Mouse (Mus musculus) limb, embryonic 15.5 days (tissue): ENCODE data around the gene H2bfm. TPM values are rescaled to one million over a fixed set of nuclear protein-coding genes. Genes with fewer than 3 reads are reported as not detected.
"Not testable (repeated sequence)": the region's sequence is repeated elsewhere in the genome, so short reads cannot be mapped to it uniquely, and the experiment has no call there.

Experiments
- ATAC-seq: fragments of 200-750 bp; cut with Nextera tagmentation; 2 replicates; pipeline ENCODE4 v1.8.0; 2017; ENCODE audit warnings: low read depth, moderate TSS enrichment; ENCODE audit not compliant: insufficient number of reproducible peaks, low FRiP score, low TSS enrichment
- H3K27ac ChIP-seq: fragments of 300-500 bp; sonication (generic); 2 replicates; pipeline ENCODE4 v1.5.1; 2015; ENCODE audit warnings: moderate library complexity, mild to moderate bottlenecking, inconsistent platforms
- H3K27me3 ChIP-seq: fragments of 300-500 bp; sonication (generic); 2 replicates; pipeline ENCODE4 v1.6.1; 2015; ENCODE audit warnings: inconsistent platforms
- H3K36me3 ChIP-seq: fragments of 300-500 bp; sonication (generic); 2 replicates; pipeline ENCODE4 v1.6.1; 2015; ENCODE audit warnings: inconsistent platforms
- H3K4me1 ChIP-seq: fragments of 300-500 bp; sonication (generic); 2 replicates; pipeline ENCODE4 v1.6.1; 2015; ENCODE audit warnings: inconsistent platforms
- H3K4me2 ChIP-seq: fragments of 300-500 bp; sonication (generic); 2 replicates; pipeline ENCODE4 v1.6.1; 2015; ENCODE audit warnings: mild to moderate bottlenecking, inconsistent platforms
- H3K4me3 ChIP-seq: fragments of 300-500 bp; sonication (generic); 2 replicates; pipeline ENCODE4 v1.5.1; 2015; ENCODE audit warnings: mild to moderate bottlenecking, inconsistent platforms
- H3K9ac ChIP-seq: fragments of 300-500 bp; sonication (generic); 2 replicates; pipeline ENCODE4 v1.6.1; 2015; ENCODE audit warnings: inconsistent platforms
- H3K9me3 ChIP-seq: fragments of 300-500 bp; sonication (generic); 2 replicates; pipeline ENCODE4 v1.6.1; 2016; ENCODE audit warnings: inconsistent platforms
- WGBS: fragments of 180-500 bp; shearing (Covaris S2); methylation state at CpG from one replicate; pipeline ENCODE4 v1.1.7; 2015; 5-methylcytosine and 5-hydroxymethylcytosine counted together
- polyA plus RNA-seq: library from polyadenylated mRNA; unstranded; fragments of >200 nt; fragmentation: Nextera tagmentation; extraction: Ambion mirVana; gene quantifications from 2 replicates; pipeline ENCODE4 v1.2.1, GENCODE M21; 2015

Gene H2bfm
- not detected in 2 replicates for polyA plus RNA-seq

GRCm38 (mm10) chrX:136927031-136927430 is at the start of gene H2bfm:
H2bfm (plus strand) TSS chrX:136927325.
- 89% methylated on average over 14 of the region's 14 CpGs for WGBS
- H3K4me3 ChIP-seq = no peak within 1 kb of the TSS
- H3K4me1 ChIP-seq = no peaks in the 10 kb centered on the region
- no peak within 1 kb of the TSS for H3K4me2 ChIP-seq
- no peak within 1 kb of the TSS for H3K9ac ChIP-seq
- no peak for ATAC-seq
- H3K27me3 ChIP-seq = no peaks in the 10 kb centered on the region
- no peaks in the 10 kb centered on the region for H3K36me3 ChIP-seq
- no peak within 1 kb of the TSS for H3K27ac ChIP-seq
- H3K9me3 ChIP-seq = no peaks in the 10 kb centered on the region

GRCm38 (mm10) chrX:136895757-136896156 is 31.4 kb upstream of the H2bfm start:
- no peak overlapping the region for H3K4me2 ChIP-seq
- WGBS = 63% methylated on average over 2 of the region's 2 CpGs
- H3K36me3 ChIP-seq = no peaks in the 10 kb centered on the region
- H3K4me3 ChIP-seq = no peak overlapping the region
- H3K27ac ChIP-seq = no peak overlapping the region
- ATAC-seq = no peak
- H3K9ac ChIP-seq = no peak overlapping the region
- H3K9me3 ChIP-seq = no peaks in the 10 kb centered on the region
- no peaks in the 10 kb centered on the region for H3K27me3 ChIP-seq
- H3K4me1 ChIP-seq = no peaks in the 10 kb centered on the region

- H3K27me3 ChIP-seq = no peaks in the 10 kb centered on the region
- H3K9me3 ChIP-seq = no peaks in the 10 kb centered on the region
- WGBS = 59% methylated on average over 4 of the region's 4 CpGs
- no peak overlapping the region for H3K27ac ChIP-seq
- H3K4me2 ChIP-seq = no peak overlapping the region
- no peak overlapping the region for H3K9ac ChIP-seq
- H3K4me3 ChIP-seq = no peak overlapping the region
- no peaks in the 10 kb centered on the region for H3K36me3 ChIP-seq
- no peaks in the 10 kb centered on the region for H3K4me1 ChIP-seq
- no peak for ATAC-seq
Measured at GRCm38 (mm10) chrX:136904369-136904768, 22.8 kb upstream of the H2bfm start.

GRCm38 (mm10) chrX:136925863-136926262 is 1.3 kb upstream of the H2bfm start:
- no peak overlapping the region for H3K4me2 ChIP-seq
- ATAC-seq = no peak
- H3K4me3 ChIP-seq = no peak overlapping the region
- no peak overlapping the region for H3K9ac ChIP-seq
- no peak overlapping the region for H3K27ac ChIP-seq
- H3K36me3 ChIP-seq = no peaks in the 10 kb centered on the region
- no peaks in the 10 kb centered on the region for H3K4me1 ChIP-seq
- no peaks in the 10 kb centered on the region for H3K9me3 ChIP-seq
- no peaks in the 10 kb centered on the region for H3K27me3 ChIP-seq

GRCm38 (mm10) chrX:136937985-136938384 is 10.9 kb downstream of the H2bfm start:
- 34% methylated on average over 3 of the region's 3 CpGs for WGBS
- Histone ChIP-seq H3K36me3 (no peaks in the 10 kb centered on the region), H3K9me3 (no peaks in the 10 kb centered on the region), H3K4me1 (no peaks in the 10 kb centered on the region), H3K27me3 (no peaks in the 10 kb centered on the region), H3K4me2 (no peak overlapping the region), H3K27ac (no peak overlapping the region), H3K4me3 (no peak overlapping the region), H3K9ac (no peak overlapping the region)
- no peak for ATAC-seq

- peak; percentile 72; the same call in 1 of the 2 replicates for ATAC-seq
- WGBS = 39% methylated on average over 13 of the region's 13 CpGs
- peak overlapping the region; percentile 41 for H3K4me2 ChIP-seq
- not testable (repeated sequence) for H3K36me3 ChIP-seq, H3K27me3 ChIP-seq, H3K9ac ChIP-seq, H3K9me3 ChIP-seq, H3K27ac ChIP-seq, H3K4me1 ChIP-seq
- peak overlapping the region; percentile 38 for H3K4me3 ChIP-seq
Measured at GRCm38 (mm10) chrX:136957583-136958279, 30.6 kb downstream of the H2bfm start.

- H3K9ac ChIP-seq, H3K9me3 ChIP-seq, H3K4me1 ChIP-seq, H3K36me3 ChIP-seq, ATAC-seq, H3K27ac ChIP-seq, H3K27me3 ChIP-seq: not testable (repeated sequence)
- H3K4me3 ChIP-seq = peak overlapping the region; percentile 38
- 74% methylated on average over 5 of the region's 5 CpGs for WGBS
- H3K4me2 ChIP-seq = peak overlapping the region; percentile 41
Measured at GRCm38 (mm10) chrX:136958300-136958699, 31.2 kb downstream of the H2bfm start.

GRCm38 (mm10) chrX:136959688-136960087 is 32.6 kb downstream of the H2bfm start:
- Histone ChIP-seq H3K4me3 (no peak overlapping the region), H3K9ac (no peak overlapping the region), H3K9me3 (no peaks in the 10 kb centered on the region), H3K4me1 (no peaks in the 10 kb centered on the region), H3K27me3 (no peaks in the 10 kb centered on the region), H3K27ac (no peak overlapping the region), H3K4me2 (no peak overlapping the region), H3K36me3 (no peaks in the 10 kb centered on the region)
- no peak for ATAC-seq
- WGBS = 35% methylated on average over 2 of the region's 2 CpGs

GRCm38 (mm10) chrX:136975397-136975796 is 48.3 kb downstream of the H2bfm start, which contains the start of gene Tmsb15b2:
Tmsb15b2 (minus strand) TSS chrX:136975497.
- not testable (repeated sequence) for H3K27me3 ChIP-seq, ATAC-seq, H3K4me1 ChIP-seq, H3K36me3 ChIP-seq, H3K9me3 ChIP-seq, H3K27ac ChIP-seq
- 85% methylated on average over 6 of the region's 6 CpGs for WGBS
- H3K4me3 ChIP-seq = peak within 1 kb of the TSS; percentile 47
- 0 out of 2 replicates have a peak within 1 kb of the TSS, but pooled peaks have one; percentile 37 for H3K9ac ChIP-seq
- H3K4me2 ChIP-seq = peak within 1 kb of the TSS; percentile 45

- no peak within 1 kb of the TSS for H3K27ac ChIP-seq
- peak within 1 kb of the TSS; percentile 37; the same call in 1 of the 2 replicates for H3K9ac ChIP-seq
- H3K27me3 ChIP-seq = no peaks in the 10 kb centered on the region
- no peaks in the 10 kb centered on the region for H3K4me1 ChIP-seq
- peak; percentile 98 for ATAC-seq
- peak within 1 kb of the TSS; percentile 45 for H3K4me2 ChIP-seq
- H3K4me3 ChIP-seq = peak within 1 kb of the TSS; percentile 47
- 28% methylated on average over 15 of the region's 15 CpGs for WGBS
- H3K36me3 ChIP-seq = no peaks in the 10 kb centered on the region
- H3K9me3 ChIP-seq = no peaks in the 10 kb centered on the region
Measured at GRCm38 (mm10) chrX:136976424-136977084, 49.4 kb downstream of the H2bfm start, which contains the start of the genes Tmsb15l and Tmsb15b1. Tmsb15l (minus strand) TSS chrX:136976869. Tmsb15b1 (minus strand) TSS chrX:136976874.
